Mouse (Mus musculus) ES-E14 (cell line): ENCODE results near the gene Dtd1. TPM values are rescaled to one million over a fixed set of nuclear protein-coding genes. Genes with fewer than 3 reads are reported as not detected.
A peak's percentile ranks its signal among the peaks of the same experiment; 100 is the strongest.

Source experiments
- DNase-seq: peaks from one replicate; pipeline ENCODE4 v3.0.0-alpha.2; 2013; ENCODE audit warnings: low read depth, low spot score
- H3K27ac ChIP-seq: 2 replicates; pipeline ENCODE4 v1.5.1; 2012; ENCODE audit warnings: low read depth, mild to moderate bottlenecking, low read length, moderate library complexity, mixed read lengths; ENCODE audit not compliant: poor library complexity, insufficient read depth, severe bottlenecking
- H3K36me3 ChIP-seq: 2 replicates; pipeline ENCODE4 v1.6.1; 2012; ENCODE audit warnings: mild to moderate bottlenecking, low read length, moderate library complexity, mixed read lengths; ENCODE audit not compliant: control insufficient read depth, poor library complexity, insufficient read depth, severe bottlenecking
- H3K4me1 ChIP-seq, 2 experiments: fragments of 150-350 bp in 1 of 2; sonication (generic) in 1 of 2; 2 replicates each; pipeline ENCODE4 v1.6.1; 2012; ENCODE audit warnings: low read length in 2 of 2, mild to moderate bottlenecking in 1 of 2, mixed read lengths in 1 of 2; ENCODE audit not compliant: control insufficient read depth in 2 of 2, insufficient read depth in 2 of 2, poor library complexity in 1 of 2
- H3K4me3 ChIP-seq, 2 experiments: fragments of 150-350 bp in 1 of 2; sonication (generic) in 1 of 2; 2 replicates each; pipeline ENCODE4 v1.5.1; 2012; ENCODE audit warnings: low read length in 2 of 2, low read depth in 1 of 2, mild to moderate bottlenecking in 1 of 2, mixed read lengths in 1 of 2; ENCODE audit not compliant: insufficient read depth in 1 of 2, poor library complexity in 1 of 2, severe bottlenecking in 1 of 2
- H3K9ac ChIP-seq: 2 replicates; pipeline ENCODE4 v1.6.1; 2012; ENCODE audit warnings: low read depth, mild to moderate bottlenecking, low read length, mixed read lengths; ENCODE audit not compliant: poor library complexity, insufficient read depth, severe bottlenecking
- H3K9me3 ChIP-seq: fragments of 150-350 bp; sonication (generic); 2 replicates; pipeline ENCODE4 v1.6.1; 2012; ENCODE audit warnings: low read depth, mild to moderate bottlenecking, low read length; ENCODE audit not compliant: control insufficient read depth, insufficient read depth
- CHD2 ChIP-seq: IDR thresholded peaks from 2 replicates; pipeline ENCODE4 v1.6.1; 2014; ENCODE audit warnings: mild to moderate bottlenecking, low read depth, low read length, inconsistent platforms
- HCFC1 ChIP-seq: IDR thresholded peaks from 2 replicates; pipeline ENCODE4 v1.6.1; 2012; ENCODE audit warnings: low read length, inconsistent platforms, borderline replicate concordance; ENCODE audit not compliant: insufficient read depth
- MAFK ChIP-seq: IDR thresholded peaks from 2 replicates; pipeline ENCODE4 v1.6.1; 2014; ENCODE audit warnings: mild to moderate bottlenecking, low read depth, low read length, inconsistent platforms; ENCODE audit not compliant: insufficient read depth
- ZC3H11A ChIP-seq: IDR thresholded peaks from 2 replicates; pipeline ENCODE4 v1.6.1; 2012; ENCODE audit warnings: low read depth, mild to moderate bottlenecking, inconsistent platforms, low read length, borderline replicate concordance
- ZNF384 ChIP-seq: IDR thresholded peaks from 2 replicates; pipeline ENCODE4 v1.6.1; 2012; ENCODE audit warnings: low read depth, low read length, inconsistent platforms
- in situ Hi-C, 2 experiments: fragments of 600-800 bp; cut with MboI; formaldehyde crosslinking; loops; one replicate each; pipeline ENCODE4 v1.15.1; 2025; ENCODE audit warnings: low sequenced_read_pairs in 2 of 2, inconsistent platforms in 1 of 2; ENCODE audit not compliant: unreplicated experiment in 2 of 2
- total RNA-seq: library from RNA; depleted of rRNA; stranded (reverse); fragments of 300-350 nt; gene quantifications from 2 replicates; pipeline ENCODE4 v1.2.3, GENCODE M21; 2012

The Dtd1 gene
- total RNA-seq, 1 experiment, result 21.2 TPM

DNA sequence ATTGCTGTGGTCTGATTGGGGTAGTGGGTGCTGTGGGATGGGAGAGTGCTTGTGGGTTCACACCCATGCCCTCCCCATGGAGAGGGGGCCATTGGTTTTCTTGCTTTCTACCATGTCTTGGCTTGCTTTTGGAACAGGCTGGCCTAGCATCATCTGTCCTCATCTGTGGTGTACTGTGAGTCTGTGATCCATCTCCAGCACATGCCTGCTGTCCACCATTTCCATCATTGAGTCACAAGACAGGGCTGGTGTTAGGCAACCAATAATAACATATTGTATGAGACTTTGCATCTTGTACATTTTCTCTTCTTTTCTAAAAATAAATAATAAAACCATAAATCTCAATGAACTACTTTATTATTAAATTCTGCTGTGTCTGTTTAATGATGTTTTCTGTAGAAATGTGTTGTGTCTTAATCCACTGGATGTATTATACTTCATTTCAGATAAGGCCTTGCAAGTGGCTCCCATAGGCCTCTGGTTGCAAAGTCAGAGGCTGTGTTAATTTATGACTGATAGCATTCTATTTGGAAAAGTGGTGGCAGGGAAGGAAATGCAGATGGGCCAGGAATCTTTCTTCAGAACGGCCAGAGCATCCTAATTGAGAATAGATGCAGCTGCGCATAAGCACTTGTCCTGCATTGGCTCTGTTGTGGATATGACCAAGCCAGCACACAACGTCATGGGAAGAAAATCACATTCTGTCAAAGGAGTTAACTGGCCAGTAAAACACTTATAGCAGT lies 168.8 kb downstream of the Dtd1 start:
- no peak overlapping the region for H3K4me3 ChIP-seq
- in situ Hi-C loops, result no loop called here
- H3K27ac ChIP-seq, result no peak overlapping the region
- no peak overlapping the region for H3K9ac ChIP-seq
- H3K4me1 ChIP-seq, result peaks cover 0 to 2% of the 10 kb centered on the region in 2 experiments; a peak in 1 of 4 replicates
- DNase-seq, result no peak
- H3K36me3 ChIP-seq, result no peaks in the 10 kb centered on the region; the same call in 1 of the 2 replicates
- TF ChIP-seq ZC3H11A (no peak), HCFC1 (no peak), CHD2 (no peak), MAFK (no peak), ZNF384 (no peak)
- no peaks in the 10 kb centered on the region for H3K9me3 ChIP-seq

GRCm38 (mm10) chr2:144769118-144769496 lies 169.4 kb downstream of the Dtd1 start:
- no peak overlapping the region for H3K4me3 ChIP-seq
- no peaks in the 10 kb centered on the region for H3K9me3 ChIP-seq
- H3K36me3 ChIP-seq, result no peaks in the 10 kb centered on the region; the same call in 1 of the 2 replicates
- no peak for DNase-seq
- TF ChIP-seq MAFK (no peak), ZNF384 (no peak), CHD2 (no peak), ZC3H11A (no peak)
- no peak overlapping the region for H3K9ac ChIP-seq
- H3K4me1 ChIP-seq, result peaks cover 0 to 2% of the 10 kb centered on the region in 2 experiments; a peak in 1 of 4 replicates
- H3K27ac ChIP-seq, result no peak overlapping the region
- in situ Hi-C loops, result no loop called here

DNA sequence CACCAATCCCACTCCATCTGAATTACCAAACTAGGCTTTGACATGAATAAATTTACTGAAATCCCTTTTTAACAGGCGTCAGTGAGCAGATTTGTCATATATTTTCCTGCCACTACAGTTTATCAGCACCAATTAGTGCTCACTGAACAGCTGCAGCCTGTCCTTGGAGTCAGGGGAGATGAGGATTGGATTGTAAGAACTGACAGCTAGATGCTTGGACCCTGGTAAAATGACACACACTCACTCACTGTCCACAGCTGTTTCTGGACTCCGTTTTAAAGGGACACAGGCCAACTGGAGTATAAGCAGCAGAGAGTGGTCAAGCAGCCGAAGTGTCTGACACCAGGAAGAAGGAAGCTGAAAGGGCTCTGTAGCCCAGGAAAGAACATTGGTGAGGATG lies 169.9 kb downstream of the Dtd1 start:
- no peak overlapping the region for H3K4me3 ChIP-seq
- no peak for TF ChIP-seq ZNF384
- TF ChIP-seq ZC3H11A, result no peak
- TF ChIP-seq MAFK, result no peak
- TF ChIP-seq CHD2, result no peak
- TF ChIP-seq HCFC1, result no peak
- no peaks in the 10 kb centered on the region for H3K9me3 ChIP-seq
- no peak for DNase-seq
- H3K9ac ChIP-seq, result no peak overlapping the region
- no peaks in the 10 kb centered on the region; the same call in 1 of the 2 replicates for H3K36me3 ChIP-seq
- in situ Hi-C loops, result no loop called here
- H3K27ac ChIP-seq, result no peak overlapping the region
- peaks cover 0 to 2% of the 10 kb centered on the region in 2 experiments; a peak in 1 of 4 replicates for H3K4me1 ChIP-seq

DNA sequence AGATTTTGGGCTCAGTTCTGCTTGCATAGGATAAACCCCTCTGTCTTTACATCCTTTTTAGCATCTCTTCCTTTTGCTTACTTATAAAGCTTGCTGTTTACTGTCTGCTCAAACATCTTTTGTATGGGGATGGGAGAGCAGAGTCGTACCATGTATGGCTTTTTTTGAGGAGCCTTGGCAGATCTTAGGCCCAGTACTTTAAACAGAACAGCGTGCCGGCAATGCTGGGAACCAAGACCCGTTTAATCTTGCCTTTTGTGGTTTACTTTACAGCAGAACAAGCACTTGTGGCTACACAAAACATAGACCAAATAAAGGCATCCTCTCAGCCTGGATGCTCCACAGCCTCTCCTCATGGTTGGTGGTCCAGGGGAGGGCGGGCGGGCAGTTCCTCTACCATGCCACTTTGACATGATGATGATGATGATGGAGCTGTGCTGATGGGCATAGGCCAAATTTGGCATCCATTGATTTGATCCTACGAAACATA lies 170.8 kb downstream of the Dtd1 start:
- no peaks in the 10 kb centered on the region for H3K9me3 ChIP-seq
- H3K36me3 ChIP-seq, result no peaks in the 10 kb centered on the region; the same call in 1 of the 2 replicates
- H3K4me3 ChIP-seq, result no peak overlapping the region
- no peak overlapping the region for H3K27ac ChIP-seq
- in situ Hi-C loops, result no loop called here
- no peak for DNase-seq
- TF ChIP-seq CHD2, result no peak
- TF ChIP-seq MAFK, result no peak
- TF ChIP-seq ZC3H11A, result no peak
- TF ChIP-seq HCFC1, result no peak
- no peak for TF ChIP-seq ZNF384
- no peak overlapping the region for H3K9ac ChIP-seq
- H3K4me1 ChIP-seq, result peaks cover 0 to 2% of the 10 kb centered on the region in 2 experiments; a peak in 1 of 4 replicates

DNA sequence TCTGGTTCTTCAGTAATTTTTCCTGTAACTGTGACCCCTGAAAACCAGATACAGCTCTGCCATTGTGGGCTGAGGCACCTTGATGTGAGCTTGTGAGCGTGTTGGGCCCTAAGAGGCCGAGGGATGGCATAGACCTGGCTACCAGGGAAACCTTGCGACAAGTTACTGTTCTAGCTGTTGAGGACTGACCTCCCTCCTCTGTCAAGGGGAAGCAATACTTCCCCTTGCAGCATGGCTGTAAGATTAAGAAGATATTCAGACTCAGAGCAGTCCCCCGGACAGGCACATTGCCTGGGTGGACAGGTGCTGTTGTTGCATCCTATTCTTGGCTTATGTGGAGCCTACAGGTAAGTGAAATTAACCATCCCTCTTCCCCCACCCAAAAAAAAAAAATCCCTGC lies 172.1 kb downstream of the Dtd1 start:
- peak overlapping the region; percentile 7; the same call in 1 of the 2 replicates for H3K27ac ChIP-seq
- TF ChIP-seq MAFK, result no peak
- no peak for TF ChIP-seq CHD2
- no peak for TF ChIP-seq ZC3H11A
- no peak for TF ChIP-seq ZNF384
- no peak for TF ChIP-seq HCFC1
- no peak overlapping the region for H3K9ac ChIP-seq
- no peaks in the 10 kb centered on the region; the same call in 1 of the 2 replicates for H3K36me3 ChIP-seq
- H3K4me1 ChIP-seq, result peaks cover 0 to 2% of the 10 kb centered on the region in 2 experiments; a peak in 1 of 4 replicates
- in situ Hi-C loops, result no loop called here
- DNase-seq, result no peak
- H3K9me3 ChIP-seq, result no peaks in the 10 kb centered on the region
- no peak overlapping the region for H3K4me3 ChIP-seq
